Mouse (Mus musculus) cerebellum, postnatal 4 days (tissue): ENCODE results near the gene Fam209.

Source experiments
- DNase-seq, 2 experiments: peaks; one replicate each; pipeline ENCODE4 v3.0.0; 2022; ENCODE audit warnings: low spot score in 2 of 2, mixed read lengths in 1 of 2

The Fam209 gene

DNA sequence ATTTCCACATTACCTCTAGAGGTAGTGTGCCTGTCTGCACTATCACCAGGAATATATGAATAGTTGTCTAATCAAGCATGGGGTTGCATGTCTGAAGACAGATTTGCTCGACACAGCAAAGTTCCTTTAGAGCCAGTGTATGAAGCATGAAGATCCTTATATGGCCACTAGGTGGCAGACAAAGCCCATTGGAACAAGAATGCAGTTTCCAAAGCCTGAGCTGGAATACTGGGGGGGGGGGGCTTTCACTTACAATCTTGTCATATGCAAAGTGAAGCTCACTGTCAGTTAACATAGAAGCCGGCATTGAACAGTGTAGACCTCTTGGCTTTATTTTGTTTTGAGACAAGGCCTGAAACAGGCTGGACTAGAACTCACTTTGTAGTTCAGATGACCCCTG, 5.5 kb downstream of the Fam209 start:
- DNase-seq: peak in 1 of 2 experiments; percentile 58

DNA sequence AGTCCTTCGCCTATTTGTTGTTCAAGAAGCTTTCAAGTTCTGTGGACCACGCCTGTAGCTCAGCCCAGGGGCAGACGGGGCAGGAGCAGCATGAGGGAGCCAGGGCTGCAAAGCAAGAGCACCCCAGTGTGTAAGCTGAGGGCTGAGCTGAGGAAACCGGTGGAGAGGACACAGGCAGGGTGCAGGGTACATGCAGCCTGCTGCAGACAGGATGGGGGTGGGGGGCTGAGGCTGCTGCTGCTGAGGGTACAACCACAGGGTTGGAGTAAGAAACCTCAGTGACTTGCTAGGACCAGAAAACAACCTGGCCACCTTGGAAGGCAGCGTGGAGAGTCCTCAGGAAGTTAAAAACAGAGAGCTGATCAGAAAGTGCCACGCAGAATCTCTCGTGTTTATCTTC, 8.0 kb downstream of the Fam209 start:
- DNase-seq: no peak

DNA sequence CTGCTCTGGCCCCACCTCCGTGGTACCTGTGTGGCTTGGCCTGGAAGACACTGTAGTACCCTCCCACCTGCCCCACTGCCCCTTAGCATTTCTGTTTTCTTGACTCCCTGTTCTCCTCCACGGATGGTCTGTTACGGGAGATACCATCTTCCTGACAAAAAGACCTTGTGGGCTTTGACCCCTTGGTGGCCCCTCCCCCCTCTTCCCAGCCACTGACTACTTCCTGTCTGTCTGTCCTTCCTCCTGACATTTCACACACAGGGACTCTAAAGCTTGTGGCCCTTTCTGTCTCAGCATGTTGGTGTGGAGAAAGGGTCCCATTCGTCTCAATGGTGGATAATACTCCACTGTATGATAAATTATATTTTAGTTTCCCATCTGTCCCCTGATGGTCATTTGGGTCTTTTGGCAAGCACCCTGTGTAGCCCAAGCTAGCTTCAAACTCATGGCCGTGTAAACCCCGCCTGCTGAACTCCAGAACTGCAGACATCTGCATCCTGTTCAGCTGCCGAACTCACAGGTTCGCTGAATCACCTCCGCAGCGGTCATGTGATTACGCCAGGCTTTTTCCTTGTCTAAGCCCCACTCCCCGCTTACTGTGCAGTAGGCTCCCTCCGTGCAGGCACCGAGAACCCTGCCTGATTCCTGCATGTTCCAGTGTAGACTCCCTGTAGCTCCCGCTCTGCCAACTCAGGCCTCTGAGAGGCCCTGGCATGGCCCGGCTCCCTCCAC, 9.5 kb downstream of the Fam209 start:
- no peak for DNase-seq

DNA sequence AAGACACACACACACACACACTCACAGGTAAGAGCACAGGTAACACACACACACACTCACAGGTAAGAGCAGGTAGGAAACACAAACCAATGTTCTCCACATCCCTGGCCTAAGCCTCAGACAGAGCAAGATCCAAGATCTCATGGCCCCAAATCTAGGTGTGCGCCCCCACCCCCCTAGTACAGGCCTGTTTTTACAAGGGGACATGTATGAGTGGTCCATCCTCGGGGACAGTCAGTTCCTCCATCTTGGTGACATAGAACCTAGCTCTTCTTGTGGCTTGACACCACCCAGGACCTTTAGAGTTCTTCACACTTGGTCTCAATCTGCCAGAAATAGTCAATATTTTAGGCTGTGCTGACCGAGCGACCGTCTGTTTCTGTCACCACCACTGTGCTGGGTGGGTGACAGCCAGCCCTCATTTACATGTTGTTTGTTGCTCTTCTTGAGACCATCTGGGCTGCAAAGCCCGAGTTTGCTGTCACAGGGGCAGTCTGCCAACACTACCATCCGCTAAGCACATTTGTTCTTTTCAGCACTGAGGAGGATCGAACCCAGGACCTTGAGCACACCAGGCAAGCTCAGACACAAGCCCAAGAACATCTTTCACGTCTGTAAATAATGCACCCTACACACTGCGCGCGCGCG, 11.6 kb downstream of the Fam209 start:
- DNase-seq: peak in 1 of 2 experiments; percentile 28

DNA sequence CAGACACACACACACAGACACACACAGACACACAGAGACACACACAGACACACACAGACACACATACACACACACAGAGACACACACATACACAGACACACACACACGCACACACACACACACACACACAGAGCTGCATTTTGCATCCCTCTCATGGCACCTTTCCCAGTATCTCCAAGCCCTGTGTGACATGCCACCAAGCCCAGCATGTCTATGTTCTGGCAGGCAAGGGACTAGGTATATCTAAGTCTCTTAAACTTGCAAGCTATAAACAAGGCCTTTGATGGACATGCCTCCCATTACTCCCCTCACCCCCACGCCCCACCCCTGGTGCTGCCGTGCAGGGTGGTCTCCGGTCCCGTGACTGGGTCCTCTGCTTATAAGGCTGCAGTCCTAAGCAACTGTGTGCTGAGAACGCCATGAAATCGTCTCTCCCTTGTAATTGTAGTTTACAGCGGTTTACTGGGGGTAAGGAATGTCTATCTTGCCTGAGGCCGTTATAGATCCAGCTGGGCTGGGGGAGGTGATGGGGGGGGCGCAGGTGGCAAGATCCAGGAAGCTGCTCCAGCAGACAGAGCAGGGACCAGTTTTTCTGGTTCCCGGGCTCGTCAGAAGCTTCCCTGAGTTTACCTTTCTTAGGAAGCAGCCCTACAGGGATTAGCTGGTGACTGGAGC, 12.5 kb downstream of the Fam209 start:
- DNase-seq: no peak

DNA sequence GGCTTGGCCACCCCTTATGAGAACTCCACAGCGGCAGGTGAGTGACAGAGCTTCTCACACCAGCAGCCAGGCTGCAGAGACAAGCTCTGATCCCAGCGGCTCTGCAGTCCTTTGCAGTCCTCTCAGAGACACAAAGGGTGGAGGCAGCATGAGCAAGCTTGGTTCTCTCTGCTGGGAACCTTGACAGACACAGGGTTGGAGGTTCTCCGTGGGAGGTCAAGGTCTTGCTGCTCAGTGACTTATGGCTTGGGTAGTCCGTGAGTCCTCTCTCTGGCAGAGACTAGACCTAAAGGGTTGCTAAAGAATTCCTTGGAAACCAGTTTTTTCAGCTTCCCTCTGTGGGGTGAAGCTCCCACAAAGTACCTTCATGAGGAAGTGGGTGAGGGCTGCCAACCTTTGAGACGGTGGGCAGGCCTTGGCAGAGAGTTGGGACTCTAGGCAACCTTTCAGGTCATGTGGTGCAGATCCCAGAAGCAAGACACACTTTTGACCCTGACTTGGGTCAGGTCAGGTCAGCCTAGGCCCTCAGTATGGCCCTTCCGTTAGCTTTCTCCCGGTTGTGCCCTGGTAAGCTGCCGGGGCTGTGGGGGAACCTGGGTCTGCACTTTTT, 24.5 kb downstream of the Fam209 start:
- DNase-seq: no peak

DNA sequence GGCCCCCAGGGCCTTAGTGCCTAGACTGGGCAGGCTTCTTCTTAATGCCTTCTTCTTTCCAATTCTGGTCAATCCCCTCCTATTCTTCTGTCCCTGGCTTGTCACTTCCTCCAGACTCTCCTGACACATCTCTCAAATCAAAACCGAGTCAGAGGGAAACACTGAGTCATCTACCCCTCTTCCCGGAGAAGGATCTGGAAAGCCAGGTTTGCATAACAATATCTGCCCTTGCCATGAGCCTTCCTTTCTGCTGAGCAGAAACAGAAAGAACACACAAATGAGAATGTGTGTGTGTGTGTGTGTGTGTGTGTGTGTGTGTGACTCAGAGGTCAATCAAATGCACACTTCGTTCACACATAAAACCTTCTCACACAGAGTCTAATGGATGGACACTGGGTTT, 26.5 kb downstream of the Fam209 start:
- DNase-seq: no peak

DNA sequence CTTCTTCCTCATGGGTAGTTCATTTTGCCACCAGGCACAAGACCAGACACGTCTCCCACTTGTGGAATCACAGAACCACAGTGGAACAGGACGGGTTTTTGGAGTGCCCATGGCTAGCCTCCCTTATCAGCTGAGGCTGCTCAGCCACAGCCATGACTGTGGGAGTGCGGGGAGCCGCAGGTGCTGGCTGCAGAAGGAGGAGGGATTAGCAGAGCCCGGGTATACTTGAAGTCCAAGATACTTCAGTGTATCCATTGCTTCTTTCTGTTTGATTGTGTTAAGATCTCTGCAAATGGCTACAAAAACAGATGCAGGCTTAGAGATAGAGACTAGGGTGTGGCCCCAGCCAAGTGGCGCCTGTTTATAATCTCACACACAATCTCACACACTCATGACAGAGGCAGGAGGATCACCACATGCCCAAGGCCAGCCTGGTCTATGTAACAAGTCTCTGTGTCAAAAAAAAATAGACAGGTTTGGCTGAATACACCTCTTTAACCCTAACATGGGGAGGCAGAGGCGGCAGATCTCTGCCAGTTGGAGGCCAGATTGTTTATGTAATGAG, 28.5 kb downstream of the Fam209 start:
- no peak for DNase-seq

DNA sequence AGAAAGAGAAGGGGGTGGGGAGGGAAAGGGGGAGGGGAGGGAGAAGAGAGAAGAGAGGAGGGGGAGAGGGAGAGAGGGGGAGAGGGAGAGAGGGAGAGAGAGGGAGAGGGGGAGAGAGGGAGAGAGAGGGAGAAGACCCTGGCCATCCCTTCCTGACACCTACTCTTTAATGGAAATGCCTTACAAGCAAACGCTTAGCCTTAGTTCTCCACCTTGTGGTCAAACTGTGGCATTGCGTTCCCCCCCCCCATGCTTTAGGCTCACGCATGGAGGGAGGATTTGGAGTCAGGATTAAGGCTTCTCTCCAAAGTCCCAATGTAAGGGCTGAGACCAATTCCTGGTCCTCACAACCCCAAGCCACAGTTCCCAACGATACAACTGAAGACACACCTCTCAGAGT, 29.0 kb downstream of the Fam209 start:
- DNase-seq: peak in 1 of 2 experiments; percentile 42

DNA sequence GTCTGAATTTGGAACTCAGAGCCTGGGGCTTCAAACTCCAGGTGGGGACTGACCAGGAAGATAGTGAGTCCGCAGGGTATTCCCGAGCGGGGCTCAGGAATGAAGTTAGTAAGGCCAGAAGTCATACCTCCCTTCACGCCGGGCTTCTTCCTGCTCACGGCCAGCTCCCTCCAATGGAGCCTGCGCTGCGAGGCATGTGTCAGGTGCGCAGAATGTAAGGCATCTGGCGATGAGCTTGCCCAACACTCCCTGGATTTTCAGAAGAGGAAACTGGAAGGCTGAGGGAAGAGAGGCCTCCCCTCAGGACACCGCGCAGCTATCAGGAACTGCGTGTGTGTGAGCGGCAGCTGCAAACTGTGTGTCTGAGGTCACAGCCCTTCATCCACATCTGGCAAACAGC, 29.8 kb downstream of the Fam209 start:
- DNase-seq: no peak

DNA sequence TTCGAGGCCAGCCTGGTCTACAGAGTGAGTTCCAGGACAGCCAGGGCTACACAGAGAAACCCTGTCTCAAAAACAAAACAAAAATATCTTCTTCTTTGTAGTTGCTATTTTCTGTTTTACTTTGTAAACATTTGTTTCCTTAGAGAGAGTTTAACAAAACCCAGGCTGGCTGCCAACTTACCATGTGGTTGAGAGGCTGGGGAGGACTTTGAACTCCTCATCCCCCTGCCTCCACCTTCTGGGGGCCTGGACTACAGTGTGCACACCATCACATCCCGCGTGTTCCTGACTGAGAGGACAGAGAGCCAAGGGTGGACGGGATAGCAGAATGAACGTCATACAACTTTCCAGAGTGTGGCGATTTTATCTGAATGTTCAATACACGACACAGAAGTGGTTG, 33.8 kb downstream of the Fam209 start:
- DNase-seq: no peak

DNA sequence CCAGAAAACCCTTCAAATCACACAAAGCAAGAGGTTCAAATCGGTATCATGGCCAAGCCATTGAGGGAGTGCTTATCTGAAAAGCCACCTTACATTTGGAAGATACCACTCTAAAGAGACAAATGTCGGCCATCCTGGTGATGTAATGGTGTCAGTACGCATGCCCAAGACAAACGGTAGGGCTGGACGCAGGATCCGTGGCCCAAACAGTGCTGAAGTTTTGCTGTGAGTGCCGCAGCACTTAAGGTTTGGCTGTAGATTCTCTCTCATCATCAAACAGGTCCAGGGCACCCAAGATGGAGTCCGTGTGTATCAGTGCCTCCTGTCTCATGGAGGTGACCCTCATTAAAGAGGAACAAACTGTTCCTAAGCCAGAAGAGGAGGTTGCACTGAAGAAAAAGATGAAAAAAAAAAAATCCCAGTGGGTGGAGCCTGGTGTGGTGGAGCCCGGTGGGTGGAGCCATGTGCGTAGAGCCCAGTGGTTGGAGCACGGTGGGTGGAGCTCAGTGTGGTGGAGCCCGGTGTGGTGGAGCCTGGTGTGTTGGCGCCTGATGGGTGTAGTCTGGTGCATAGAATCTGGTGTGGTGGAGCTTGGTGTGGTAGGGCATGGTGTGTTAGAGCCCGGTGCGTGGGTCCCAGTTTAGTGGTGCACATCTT, 37.9 kb downstream of the Fam209 start:
- no peak for DNase-seq

DNA sequence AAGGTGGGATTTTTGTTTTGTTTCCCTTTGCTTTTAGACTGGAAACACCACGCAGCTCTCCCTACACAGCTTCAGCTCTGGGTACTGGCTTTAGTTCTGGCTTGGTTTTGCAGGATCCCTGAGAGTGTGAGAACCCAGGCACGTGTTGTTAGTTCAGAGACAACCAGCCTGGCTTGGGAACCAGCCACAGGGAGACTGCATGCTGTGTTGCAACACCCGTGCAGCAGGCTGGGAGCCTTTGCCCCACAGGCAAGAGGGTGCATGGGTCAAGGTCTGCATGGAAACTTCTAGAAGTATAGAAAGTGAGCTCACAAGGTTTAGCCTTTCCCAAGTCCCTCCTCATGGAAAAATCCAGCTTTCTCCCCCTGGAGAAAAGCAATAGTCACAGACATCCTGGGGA, 38.6 kb downstream of the Fam209 start:
- no peak for DNase-seq

DNA sequence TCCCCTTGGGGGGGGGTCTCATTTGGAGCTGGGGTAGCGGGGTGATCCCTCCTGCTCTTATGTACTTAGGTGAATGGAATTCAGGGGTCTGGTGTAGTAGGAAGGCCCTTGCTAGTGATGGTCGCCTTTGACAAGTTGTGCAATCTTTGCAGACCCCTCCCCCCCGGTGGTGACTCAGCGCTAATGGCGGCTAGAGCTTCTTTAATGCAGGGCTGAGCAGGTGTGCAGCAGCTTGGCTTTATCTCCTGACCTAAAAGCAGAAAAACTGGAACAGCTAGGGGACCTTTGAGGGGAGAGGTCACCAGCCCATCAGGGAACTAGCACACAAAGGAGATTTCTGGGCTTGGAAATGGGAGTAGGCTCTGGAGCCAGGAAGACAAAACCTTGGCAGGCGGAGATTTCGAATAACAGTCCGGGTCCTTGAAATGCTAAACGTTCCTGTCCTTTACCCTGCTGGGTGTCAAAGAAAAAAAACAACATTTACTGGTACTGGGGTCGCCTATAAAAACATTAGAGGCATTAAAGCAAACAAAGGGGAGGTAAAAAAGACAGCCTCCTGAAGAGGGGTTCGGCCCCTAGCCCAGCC, 44.2 kb downstream of the Fam209 start:
- DNase-seq: no peak

DNA sequence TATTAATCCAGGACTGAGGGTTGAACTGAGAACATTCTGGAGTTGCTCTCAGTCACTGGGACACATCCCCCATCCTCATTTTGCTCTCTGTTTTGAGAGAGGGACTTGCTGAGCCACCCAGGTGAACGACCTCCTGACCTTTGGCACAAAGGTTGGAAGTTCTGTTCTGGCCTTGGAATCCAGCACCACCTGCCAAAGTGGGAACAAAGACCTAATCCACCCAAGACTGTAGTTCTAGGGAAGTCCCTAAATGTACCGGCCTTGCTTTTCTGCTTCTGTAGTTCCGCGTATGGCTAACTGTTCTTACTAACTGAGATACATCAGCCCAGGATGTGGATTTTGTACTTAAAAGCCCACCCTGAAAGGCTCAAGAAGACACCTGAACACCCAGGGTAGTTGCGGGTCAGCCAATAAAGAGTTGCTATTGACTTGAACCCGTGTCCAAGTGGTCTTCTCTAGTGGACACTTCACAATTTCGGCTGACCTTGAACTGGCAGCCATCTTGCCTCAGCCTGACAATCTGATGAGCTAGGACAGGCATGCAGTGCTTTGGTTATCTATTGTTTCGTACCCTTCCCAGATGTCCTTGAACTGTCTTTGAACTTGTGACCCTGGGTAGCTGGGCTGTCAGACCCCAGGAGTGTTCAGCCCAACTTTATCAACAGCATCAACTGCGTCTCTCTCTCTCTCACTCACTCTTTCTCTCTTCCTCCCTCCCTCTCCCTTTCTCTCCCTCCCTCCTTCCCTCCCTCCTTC, 48.5 kb downstream of the Fam209 start:
- no peak for DNase-seq

DNA sequence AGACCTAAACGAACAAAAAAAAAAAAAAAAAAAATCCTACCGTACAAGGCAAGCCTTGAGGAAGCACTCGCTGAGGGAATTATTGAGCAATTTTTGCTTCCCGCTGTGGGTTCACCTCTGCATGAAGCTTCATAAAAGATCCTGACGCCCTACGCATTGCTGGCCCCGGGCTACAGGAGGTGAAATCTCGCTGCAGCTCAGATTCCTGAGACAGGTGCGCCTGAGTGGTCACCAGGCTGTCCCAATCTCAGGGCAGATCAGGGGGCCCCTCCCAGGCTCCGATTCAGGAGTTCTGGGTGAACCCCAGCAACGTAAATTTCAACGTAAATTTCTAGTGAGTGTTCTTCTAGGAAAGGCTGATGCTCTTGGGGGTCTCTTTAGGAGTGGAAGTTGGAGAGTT, 50.2 kb downstream of the Fam209 start:
- DNase-seq: no peak
